Mouse (Mus musculus) adrenal gland, postnatal 4 days (tissue): ENCODE results near the gene Btbd11. TPM values are rescaled to one million over a fixed set of nuclear protein-coding genes. Genes with fewer than 3 reads are reported as not detected.

Source experiments
- DNase-seq, 2 experiments: peaks; one replicate each; pipeline ENCODE4 v3.0.0; 2021 to 2022; ENCODE audit warnings: low spot score in 2 of 2, mixed read lengths in 2 of 2
- total RNA-seq, 2 experiments: library from RNA; stranded (reverse); gene quantifications; 2 replicates each; pipeline ENCODE4 v1.2.3; 2021

Gene Btbd11
- total RNA-seq, 2 experiments from 2014 or later: 8.6 to 9.0 TPM

- no peak for DNase-seq
Measured at GRCm38 (mm10) chr10:85475642-85476345, 89.2 kb downstream of the Btbd11 start.

DNA sequence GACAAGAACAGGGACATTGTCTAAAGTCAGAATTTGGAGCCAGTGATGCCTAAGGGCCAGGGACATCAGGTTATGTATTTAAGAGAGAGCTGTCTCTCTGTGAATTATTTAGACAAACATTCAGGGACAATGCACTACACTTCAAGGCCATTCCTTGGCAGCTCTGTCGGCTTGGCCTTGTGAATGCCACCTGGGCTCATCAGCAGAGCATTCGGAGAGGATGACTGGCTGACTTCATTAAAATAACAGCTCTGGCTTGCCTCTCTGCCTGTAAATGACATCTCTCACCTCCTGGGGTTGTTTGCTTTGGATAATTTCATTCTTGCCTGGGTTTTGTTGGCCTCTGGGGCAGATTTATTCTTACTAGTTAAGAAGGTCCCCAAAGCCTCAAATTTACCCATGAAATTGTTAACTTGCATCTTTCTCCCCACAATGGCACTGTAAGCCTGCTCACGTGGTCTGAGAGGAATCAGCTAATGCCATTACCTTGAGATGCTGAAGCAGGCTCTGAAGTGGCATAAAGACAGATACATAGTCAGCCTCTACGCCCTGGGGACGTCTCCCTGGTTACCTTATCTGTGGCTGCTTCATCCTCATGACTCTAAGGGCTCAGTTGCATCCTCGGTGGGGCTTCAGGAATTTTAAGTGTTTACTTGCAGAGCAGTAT, 93.5 kb downstream of the Btbd11 start:
- no peak for DNase-seq

DNA sequence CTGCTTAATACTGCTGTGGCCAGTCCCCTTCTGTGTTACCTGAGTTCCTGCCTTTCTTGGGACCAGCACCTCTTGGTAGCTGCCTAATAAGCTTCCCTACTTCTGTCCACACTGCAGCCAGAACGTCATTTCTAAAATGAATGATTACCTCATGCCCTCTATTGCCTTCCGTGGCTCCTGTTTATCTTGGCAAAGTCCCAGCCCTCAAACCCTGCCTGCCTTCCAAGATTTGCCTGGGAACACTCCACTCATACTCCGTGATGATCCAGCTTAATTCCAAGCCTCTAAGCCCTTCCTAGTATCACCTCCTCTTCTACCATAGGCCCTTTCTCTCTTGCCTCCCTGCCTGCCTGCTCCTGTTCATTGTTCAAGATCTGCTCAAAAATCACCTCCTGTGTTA, 94.5 kb downstream of the Btbd11 start:
- DNase-seq: peak in 1 of 2 experiments; percentile 8

DNA sequence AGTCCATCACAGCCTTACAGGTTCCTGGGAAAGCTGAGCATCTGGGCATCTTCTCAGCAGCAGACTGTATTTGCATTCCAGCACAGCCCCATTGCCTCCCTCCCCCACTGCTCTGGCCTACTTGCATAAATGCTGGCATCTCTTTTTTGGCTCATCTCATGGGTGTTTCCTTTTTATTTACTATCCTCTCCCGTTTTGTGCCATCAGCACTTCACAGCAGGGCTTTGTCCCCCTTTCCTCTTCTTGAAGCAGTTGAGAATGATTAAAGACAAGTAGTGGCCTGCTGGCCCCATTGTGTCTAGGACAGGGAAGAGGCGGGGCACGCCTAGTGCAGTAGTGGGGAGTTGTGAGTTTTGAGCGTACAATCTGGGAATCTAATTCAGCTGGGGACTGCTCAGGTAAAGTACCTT, 95.5 kb downstream of the Btbd11 start:
- no peak for DNase-seq

DNA sequence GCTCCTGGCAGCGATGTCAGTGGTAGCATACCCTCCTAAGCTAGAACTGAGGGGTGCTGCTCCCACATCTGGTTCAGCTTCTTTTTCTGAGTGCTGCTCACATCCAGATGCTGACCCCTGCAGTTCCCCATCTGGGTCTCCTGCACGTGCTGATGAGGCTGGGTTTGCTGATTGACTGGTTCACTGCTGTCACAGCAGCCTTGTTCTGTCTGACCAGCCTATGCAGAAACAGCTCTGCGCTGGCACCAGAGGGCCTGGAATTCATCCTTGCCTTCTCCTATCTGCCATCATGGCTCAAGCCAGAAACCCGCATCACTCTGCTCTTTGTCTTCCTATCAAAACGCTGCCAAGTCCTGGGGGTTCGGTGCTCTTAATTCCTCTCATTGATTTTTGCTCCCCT, 95.9 kb downstream of the Btbd11 start:
- DNase-seq: no peak

DNA sequence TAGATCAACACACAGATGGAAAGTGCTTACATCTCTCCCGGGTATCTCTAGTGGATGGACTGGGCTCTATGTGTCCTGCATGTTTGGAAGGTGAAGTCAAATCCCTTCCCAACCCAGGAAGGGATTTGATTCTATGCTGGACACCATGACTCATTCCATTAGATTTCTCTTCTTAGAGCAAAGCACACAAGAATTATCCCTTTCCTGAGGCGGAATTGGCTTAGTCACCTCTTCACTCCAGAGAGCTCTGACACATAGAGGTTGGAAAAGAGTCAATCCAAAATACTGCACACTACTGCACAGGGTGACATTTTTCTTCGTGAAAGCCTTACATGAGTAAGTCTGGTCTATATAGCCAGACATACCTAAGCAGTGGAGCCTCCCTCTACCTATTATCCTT, 99.8 kb downstream of the Btbd11 start:
- DNase-seq: no peak

DNA sequence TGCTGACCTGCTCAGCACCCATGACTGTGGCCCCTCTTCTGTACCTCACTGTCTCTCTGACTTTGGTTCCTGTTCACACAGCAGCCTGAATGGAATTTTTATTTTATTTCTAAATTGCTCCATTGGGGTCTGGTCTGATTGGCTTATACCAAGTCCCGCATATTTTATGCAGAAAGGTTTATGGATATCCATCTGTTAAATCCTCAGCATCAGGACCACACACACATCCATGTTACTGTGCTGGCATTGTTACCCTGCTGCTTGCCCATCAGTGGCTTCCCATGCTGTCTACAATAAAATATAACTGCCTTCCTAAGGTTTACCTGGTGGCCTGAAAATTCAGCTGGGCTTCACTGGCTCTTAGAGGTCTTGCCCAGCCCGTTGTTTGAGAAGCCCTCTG, 106.0 kb downstream of the Btbd11 start:
- no peak for DNase-seq

DNA sequence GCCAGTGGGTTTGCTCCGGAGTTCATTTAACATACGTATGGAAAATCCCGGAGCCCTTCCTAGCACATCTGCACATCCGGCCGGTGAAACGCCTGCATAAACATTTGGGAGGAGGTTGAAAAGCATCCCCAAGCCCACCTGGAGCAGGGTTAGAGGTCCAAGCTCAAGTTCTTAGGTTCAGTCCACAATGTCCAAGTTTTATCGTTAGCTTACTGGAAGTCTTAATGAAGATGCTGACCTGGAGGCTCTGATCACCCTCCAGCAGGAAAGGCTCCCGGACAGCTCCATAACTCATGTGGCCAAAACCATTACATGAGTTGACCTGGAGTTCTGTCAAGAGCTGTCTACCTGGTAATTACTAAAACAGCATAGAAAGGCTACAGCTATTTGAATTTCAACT, 109.7 kb downstream of the Btbd11 start:
- DNase-seq: no peak

DNA sequence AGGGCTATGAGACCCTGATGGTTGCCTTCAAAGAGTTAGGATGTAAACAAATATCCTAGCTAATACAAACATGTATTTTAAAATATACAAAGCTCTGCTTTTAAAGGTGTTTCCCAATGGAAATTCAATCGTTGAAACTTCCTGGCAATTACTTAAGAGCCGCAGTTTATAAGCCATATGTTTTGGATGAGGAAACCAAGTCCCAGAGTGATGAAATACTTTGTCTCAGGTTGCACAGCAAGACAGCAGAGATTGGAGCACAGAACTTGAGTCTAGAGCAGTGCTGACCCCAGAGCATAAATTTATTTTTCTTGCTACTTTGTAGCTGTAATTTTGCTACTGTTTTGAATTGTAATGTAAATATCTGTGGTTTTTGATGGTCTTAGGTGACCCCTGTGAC, 110.4 kb downstream of the Btbd11 start:
- DNase-seq: no peak

GRCm38 (mm10) chr10:85497931-85498330, 111.3 kb downstream of the Btbd11 start:
- no peak for DNase-seq

DNA sequence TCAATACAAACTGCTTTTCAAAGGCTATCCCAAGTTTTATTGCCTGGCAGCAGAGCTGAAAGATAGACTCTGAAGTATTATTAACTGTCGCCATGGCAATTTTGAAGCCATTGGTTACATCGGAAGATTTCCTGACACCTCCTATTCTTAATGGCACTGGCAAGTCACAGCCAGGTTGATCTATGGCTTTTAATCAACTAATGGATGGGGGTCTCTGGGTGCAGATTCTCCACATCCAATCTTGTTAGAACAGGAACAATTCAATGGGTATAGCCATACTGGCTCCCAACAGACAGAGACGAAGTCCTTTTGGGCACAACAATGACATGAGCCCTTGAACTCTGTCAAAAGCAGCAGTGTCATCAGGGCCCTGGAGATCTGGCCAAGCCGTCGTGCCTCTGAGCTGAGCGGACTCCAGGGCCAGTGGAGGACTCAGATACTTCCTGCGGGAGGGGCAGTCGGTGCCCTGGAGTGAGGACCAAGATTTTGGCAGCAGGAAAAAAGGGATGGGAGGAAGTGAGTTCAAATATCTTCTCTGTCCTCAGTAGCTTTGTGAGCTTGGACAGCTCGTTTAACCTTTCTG, 114.0 kb downstream of the Btbd11 start:
- DNase-seq: peak in 1 of 2 experiments; percentile 13

- no peak for DNase-seq
Measured at GRCm38 (mm10) chr10:85501966-85502566, 115.5 kb downstream of the Btbd11 start.

GRCm38 (mm10) chr10:85502656-85503055, 116.0 kb downstream of the Btbd11 start:
- DNase-seq: no peak

- DNase-seq: no peak
Measured at GRCm38 (mm10) chr10:85503453-85503852, 116.8 kb downstream of the Btbd11 start.

DNA sequence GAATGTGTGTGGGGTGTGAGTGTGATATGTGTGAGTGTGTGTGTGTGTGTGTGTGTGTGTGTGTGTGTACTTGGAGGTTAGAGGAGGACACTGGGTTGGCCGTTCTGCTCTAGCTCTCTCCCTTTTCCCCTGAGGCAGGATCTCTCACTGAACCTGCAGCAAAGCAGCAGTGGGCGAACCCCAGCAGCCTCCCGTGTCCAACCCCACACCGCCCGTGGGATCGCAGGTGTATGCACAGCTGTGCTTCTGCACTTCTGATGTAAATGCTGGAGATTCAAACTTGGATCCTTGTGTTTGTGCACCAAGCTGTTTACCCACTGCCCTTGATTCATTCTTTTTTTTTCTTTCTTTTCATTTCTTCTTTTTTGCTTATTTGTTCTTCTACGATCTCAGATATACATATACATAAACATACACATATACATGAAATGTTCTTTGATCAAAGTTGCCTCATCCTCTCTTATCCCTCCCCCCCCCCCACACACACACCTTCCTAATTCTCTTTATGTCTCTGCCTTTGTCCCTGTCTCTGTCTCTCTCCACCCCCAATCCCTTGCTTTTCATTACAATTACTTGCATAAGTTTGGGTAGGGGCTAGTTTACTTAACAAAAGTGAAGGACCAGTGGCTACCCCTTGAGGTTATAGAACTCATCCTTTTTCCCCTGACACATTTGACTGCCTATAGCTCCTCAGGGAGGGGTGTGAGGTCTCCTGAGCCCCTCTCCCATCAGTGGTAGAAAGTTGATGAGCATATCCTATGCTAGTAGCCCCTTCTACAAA, 120.8 kb downstream of the Btbd11 start:
- DNase-seq: no peak

DNA sequence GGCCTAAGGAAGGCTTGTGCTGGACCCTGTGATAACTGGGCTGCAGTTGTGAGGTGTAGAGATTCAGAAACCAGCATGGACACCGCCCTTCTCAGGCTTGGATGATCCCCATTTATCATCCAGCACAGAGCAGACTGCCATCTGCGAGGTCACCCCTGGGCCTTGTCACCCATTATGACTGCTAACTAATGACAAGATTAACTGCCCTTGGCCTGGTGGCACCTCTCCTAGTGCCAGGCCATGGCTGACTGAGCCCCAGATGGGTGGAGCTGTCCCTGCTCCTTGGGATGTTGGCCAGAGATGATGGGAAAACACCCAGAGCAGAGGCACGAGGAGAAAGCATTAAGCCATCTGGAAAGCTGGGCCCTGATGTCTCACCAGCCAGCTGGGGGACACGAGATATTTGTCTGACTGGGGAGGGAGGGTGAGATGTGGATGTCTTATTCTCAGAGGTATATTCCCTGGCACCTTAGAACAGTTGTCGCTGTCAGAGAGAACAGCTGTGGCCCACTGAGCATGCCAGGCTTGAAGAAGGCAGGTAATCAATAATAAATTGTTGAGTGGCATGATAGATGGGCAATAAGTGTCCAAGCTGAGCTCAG, 121.7 kb downstream of the Btbd11 start:
- peak in 1 of 2 experiments; percentile 41 for DNase-seq

DNA sequence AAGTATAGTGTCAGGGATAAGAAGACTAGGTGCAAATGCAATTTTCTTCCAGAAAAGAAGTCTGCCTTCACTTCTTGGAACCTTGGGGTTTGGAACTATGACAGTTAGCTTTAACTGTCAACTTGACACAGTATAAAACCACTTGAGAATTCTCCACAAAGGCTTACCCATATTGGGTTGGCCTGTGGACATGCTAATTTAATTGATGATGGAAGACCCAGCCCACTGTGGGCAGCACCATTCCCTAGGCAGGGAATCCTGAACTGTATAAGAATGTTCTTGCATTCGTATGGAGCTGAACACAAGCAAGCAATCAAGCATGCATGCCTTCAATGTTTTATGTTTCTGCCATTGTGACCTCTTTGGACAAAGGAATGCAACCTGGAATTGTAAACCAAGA, 122.4 kb downstream of the Btbd11 start:
- DNase-seq: no peak

DNA sequence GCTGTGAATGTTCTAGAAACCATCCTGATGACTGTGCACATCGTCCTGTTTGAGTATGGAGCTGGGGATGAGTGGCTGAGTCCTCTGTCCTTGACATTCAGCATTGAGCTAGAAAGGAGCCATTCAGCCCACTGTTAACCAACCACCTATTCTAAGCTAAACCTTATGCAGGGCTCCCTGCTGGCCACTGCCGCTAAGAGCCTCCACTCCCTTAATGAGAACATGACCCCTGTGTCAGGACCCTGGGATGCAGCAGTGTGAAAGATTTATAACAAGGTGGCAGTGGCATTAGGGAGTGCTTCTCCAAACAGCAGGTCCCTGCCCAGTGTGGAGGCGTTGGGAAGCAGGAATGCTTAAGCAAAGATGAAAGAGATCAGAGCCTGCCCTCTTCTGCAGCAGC, 123.7 kb downstream of the Btbd11 start:
- DNase-seq: no peak

GRCm38 (mm10) chr10:85512808-85513207, 126.2 kb downstream of the Btbd11 start:
- DNase-seq: no peak

DNA sequence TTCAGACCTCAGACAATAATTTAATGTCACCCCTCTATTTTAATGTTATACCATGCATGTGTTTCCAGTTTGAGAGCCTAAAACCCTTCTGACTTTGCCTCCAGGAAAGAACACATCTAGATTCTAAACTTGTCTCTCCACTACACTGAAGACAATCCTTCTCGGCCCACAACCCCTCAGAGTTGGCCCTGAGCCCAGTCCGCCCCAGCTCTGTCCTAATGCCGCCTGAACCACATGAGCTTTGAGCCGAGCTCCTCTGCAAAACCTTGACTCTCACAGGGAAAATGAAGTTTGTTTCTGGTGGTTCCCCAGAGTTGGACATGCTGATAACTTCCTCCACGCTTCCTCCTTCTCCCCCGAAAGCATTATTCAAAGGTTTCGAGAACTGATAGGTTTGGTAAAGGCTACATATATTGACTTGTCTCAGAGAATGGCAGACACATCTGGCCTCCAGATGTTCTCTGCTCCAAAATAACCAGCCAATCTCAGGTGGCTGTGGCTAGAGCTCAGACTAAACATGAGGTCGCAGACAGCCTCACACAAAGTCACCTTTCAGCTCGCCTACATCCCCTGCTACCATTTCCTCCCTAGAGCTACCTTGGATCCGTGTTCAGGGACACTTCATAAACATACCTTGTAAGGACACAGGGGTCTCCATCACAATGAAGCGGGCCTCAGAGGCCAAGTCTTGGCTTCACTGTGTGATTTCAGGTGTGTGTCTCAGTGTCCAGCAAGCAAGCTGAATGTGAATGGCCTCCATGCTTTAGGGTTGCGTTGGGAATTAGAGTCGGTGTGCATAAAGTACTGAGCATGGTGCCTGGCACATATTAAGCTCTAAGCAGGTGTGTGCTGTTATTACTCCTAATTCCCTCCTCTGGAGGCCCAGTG, 130.9 kb downstream of the Btbd11 start:
- no peak for DNase-seq
